Mouse (Mus musculus) frontal cortex, postnatal 25 days (tissue): ENCODE data around the gene Ing1.

Experiments
- DNase-seq, 2 experiments: peaks; one replicate each; pipeline ENCODE4 v3.0.0; 2022; ENCODE audit warnings: low spot score in 2 of 2

Ing1 gene

GRCm38 (mm10) chr8:11585513-11586373 lies 30.4 kb downstream of the Ing1 start:
- no peak for DNase-seq

DNA sequence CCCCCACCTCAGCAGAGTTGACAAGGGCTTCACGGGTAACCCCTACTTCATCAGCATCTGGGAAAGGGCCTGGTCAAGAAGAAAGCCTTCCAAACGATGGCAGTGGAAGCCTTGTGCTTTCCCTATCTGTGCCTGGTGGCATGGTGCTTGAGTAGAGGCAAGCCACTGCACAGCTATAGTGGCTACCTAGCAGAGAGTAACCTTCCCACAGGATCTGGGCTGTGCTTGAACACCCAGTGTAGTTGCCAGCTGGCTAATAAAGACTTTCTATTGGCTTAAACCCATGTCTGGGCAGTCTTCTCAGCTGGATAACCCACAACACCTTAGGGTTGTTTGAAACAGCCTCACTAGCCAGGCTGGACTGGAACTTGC lies 31.0 kb downstream of the Ing1 start:
- DNase-seq, result no peak

DNA sequence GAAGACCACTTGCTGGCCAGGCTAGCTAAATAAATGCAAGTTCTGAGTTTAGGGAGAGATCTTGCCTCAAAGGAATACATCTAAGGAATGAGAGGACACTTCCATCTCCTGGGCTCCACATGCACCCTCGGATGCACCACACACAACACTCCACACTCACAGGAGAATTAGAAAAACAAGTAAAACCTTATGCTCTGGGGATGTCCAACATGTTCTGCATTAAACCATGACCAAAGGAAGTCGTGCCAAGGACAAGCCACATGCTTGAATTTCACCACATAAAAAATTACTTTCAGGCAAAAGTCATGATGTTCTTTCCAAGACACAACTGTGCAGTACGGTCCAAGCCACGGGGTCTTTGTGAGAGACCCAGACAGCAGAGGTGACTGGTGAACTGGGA lies 36.5 kb downstream of the Ing1 start:
- no peak for DNase-seq

DNA sequence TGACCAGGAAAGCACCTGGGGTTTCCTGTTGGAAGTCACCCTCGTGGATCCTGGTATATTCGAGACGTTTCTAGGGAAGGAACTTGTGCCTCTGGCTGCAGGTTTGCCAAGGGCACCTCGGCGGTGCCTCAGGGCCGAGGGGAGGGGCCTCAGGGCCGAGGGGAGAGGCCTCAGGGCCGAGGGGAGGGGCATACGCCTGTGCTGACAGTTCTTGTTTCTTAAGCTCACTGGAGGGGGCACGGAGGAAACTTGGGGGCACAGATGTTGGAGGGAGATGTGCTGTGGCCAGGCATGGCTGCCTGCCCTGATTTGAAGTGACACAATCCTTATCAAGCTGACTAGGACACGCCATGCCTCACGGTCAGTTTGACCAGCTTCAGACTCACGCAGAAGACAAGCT lies 36.9 kb downstream of the Ing1 start:
- DNase-seq, result no peak

- DNase-seq, result no peak
Measured at GRCm38 (mm10) chr8:11593222-11593884, 38.0 kb downstream of the Ing1 start.

DNA sequence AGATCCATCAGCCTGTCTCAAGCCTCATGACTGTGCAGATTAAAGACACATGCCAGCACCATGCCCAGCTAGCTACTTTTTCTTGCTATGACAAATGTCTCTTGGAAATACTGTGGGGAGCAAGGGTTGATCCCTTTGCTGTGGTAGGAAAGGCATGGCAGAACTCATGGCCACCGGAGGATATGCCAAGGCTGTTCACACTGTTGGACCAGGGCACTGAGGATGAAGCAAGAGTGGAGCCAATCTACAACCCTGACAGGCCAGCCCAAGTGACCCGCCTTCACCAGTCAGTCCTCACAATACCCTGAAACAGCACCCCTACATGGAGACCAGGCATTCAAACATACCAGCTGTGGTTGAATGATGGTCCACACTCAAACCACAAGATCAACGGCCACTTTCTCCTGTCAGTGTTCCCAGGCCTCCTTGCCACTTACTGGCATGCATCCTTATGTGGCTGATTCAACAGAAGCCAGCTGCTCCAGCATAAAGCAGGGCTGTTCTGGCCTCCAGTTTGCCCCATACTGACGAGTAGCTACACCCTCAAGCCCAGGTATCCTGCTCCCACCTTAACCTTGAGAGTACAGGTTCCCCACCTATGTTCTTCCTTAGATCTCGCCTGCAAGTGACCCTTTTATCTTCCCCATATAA lies 45.1 kb downstream of the Ing1 start:
- no peak for DNase-seq

- DNase-seq, result peak; percentile 19 to 52
Measured at GRCm38 (mm10) chr8:11602006-11602680, 46.8 kb downstream of the Ing1 start.

GRCm38 (mm10) chr8:11608848-11609247 lies 53.5 kb downstream of the Ing1 start:
- DNase-seq, result no peak
